Mouse (Mus musculus) inflammation-experienced regulatory T-cells (primary cell): ENCODE data around the gene Mindy4b-ps. TPM values are rescaled to one million over a fixed set of nuclear protein-coding genes. Genes with fewer than 3 reads are reported as not detected.

Experiments used
- polyA plus RNA-seq, 2 experiments: library from polyadenylated mRNA; unstranded; fragments of 100-300 nt; shearing (Covaris generic); gene quantifications; one replicate each; pipeline ENCODE4 v1.2.1; 2017

Gene Mindy4b-ps
- polyA plus RNA-seq: under 1 TPM in 1 of 2 experiments, not detected in 1; 0.48 TPM

DNA sequence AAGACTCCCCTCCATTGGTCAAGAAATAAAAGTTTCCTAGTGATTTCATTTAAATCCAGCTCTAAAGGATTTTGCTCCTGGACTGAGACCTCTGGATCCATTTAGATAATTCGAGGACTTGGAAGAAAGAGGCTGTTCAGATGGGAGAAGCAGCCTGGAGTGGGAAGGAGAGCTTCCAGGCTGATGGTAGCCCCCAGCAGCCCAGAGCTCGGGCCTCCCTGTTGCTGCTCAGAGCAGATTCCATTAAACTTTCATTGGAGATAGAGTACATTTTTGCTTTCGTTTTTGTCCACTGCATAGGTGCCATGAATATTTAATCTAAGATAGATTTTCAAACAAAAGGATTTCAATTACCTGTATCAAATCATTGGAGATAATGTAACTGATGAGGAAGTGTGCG lies at the start of gene Mindy4b-ps:
Gene Mindy4b-ps, minus strand, starts transcription at position 101 of the 400 bp plus-strand sequence.

Other genes starting within 250 kb of the Mindy4b-ps start
- gene Selenot, start 245.7 kb downstream of the Mindy4b-ps start, polyA plus RNA-seq: 10 to 100 TPM; 18.3 to 28.8 TPM
- gene Erich6, start 185.1 kb downstream of the Mindy4b-ps start, polyA plus RNA-seq: not detected
- 10 to 100 TPM; 13.0 to 23.8 TPM for gene Siah2, start 129.9 kb downstream of the Mindy4b-ps start, polyA plus RNA-seq
- under 1 TPM in 1 of 2 experiments, not detected in 1; 0.12 TPM for gene Clrn1, start 63.0 kb upstream of the Mindy4b-ps start, polyA plus RNA-seq
- gene Med12l, start 183.5 kb upstream of the Mindy4b-ps start, polyA plus RNA-seq: 1 to 10 TPM in 1 of 2 experiments, under 1 TPM in 1; 0.43 to 1.1 TPM